Mouse (Mus musculus): ENCODE data around the gene Gpr137. TPM values are rescaled to one million over a fixed set of nuclear protein-coding genes. Genes with fewer than 3 reads are reported as not detected.

Gene Gpr137
- polyA plus RNA-seq, 1 experiment from 2014 or later = 39.7 TPM

- DNase-seq (ENCODE audit: low spot score) = no peak
Measured at GRCm38 (mm10) chr19:6940396-6941351, 1.6 kb downstream of the Gpr137 start.

GRCm38 (mm10) chr19:6939106-6940002 is 2.9 kb downstream of the Gpr137 start:
- ATAC-seq (ENCODE audit: insufficient read depth, low FRiP score, low TSS enrichment) = no peak
- Histone ChIP-seq H3K27me3 (ENCODE audit: control insufficient read depth, insufficient read depth, low read length) (peaks cover 21% of the 10 kb centered on the region), H3K9me3 (ENCODE audit: control insufficient read depth, low read length) (no peaks in the 10 kb centered on the region), H3K9ac (ENCODE audit: low read length) (no peak overlapping the region), H3K4me2 (ENCODE audit: low read depth) (0 out of 2 replicates have a peak overlapping the region, but pooled peaks have one; percentile 9), H3K4me3 (ENCODE audit: low read depth, low read length) (no peak overlapping the region), H3K4me1 (ENCODE audit: control insufficient read depth, insufficient read depth, low read length) (peaks cover 15% of the 10 kb centered on the region), H3K27ac (ENCODE audit: low read depth, low read length) (no peak overlapping the region), H3K36me3 (ENCODE audit: control insufficient read depth, insufficient read depth, low read length) (peaks cover 2% of the 10 kb centered on the region; the same call in 1 of the 2 replicates)
- no peak for DNase-seq (ENCODE audit: low spot score)
- WGBS = 93% methylated on average over 20 of the region's 20 CpGs

More at GRCm38 (mm10) chr19:6940396-6941351, 1.6 kb downstream of the Gpr137 start:
- peak; percentile 15; the same call in 1 of the 2 replicates for ATAC-seq (ENCODE audit: insufficient read depth, low FRiP score, low TSS enrichment)
- peak overlapping the region; percentile 49 for H3K4me3 ChIP-seq (ENCODE audit: low read depth, low read length)
- peaks cover 15% of the 10 kb centered on the region for H3K4me1 ChIP-seq (ENCODE audit: control insufficient read depth, insufficient read depth, low read length)
- peak overlapping the region; percentile 100 for H3K4me2 ChIP-seq (ENCODE audit: low read depth)
- peak overlapping the region; percentile 78; the same call in 1 of the 2 replicates for H3K27ac ChIP-seq (ENCODE audit: low read depth, low read length)
- peaks cover 8% of the 10 kb centered on the region for H3K27me3 ChIP-seq (ENCODE audit: control insufficient read depth, insufficient read depth, low read length)
- H3K9me3 ChIP-seq (ENCODE audit: control insufficient read depth, low read length) = no peaks in the 10 kb centered on the region
- WGBS = 26% methylated on average over 29 of the region's 29 CpGs
- peak overlapping the region; percentile 52 for H3K9ac ChIP-seq (ENCODE audit: low read length)
- H3K36me3 ChIP-seq (ENCODE audit: control insufficient read depth, insufficient read depth, low read length) = peaks cover 2% of the 10 kb centered on the region; the same call in 1 of the 2 replicates

- Histone ChIP-seq H3K4me1 (ENCODE audit: control insufficient read depth, insufficient read depth, low read length) (peaks cover 19% of the 10 kb centered on the region), H3K9ac (ENCODE audit: low read length) (no peak overlapping the region), H3K4me3 (ENCODE audit: low read depth, low read length) (no peak overlapping the region), H3K9me3 (ENCODE audit: control insufficient read depth, low read length) (no peaks in the 10 kb centered on the region), H3K36me3 (ENCODE audit: control insufficient read depth, insufficient read depth, low read length) (peaks cover 2% of the 10 kb centered on the region; the same call in 1 of the 2 replicates), H3K4me2 (ENCODE audit: low read depth) (no peak overlapping the region), H3K27ac (ENCODE audit: low read depth, low read length) (no peak overlapping the region), H3K27me3 (ENCODE audit: control insufficient read depth, insufficient read depth, low read length) (peaks cover 36% of the 10 kb centered on the region)
- WGBS = 81% methylated on average over 16 of the region's 16 CpGs
- no peak for ATAC-seq (ENCODE audit: insufficient read depth, low FRiP score, low TSS enrichment)
- DNase-seq (ENCODE audit: low spot score) = no peak
Measured at GRCm38 (mm10) chr19:6937541-6938465, 4.5 kb downstream of the Gpr137 start.

GRCm38 (mm10) chr19:6936299-6936698 is 6.0 kb downstream of the Gpr137 start:
- no peak overlapping the region for H3K4me2 ChIP-seq (ENCODE audit: low read depth)
- H3K36me3 ChIP-seq (ENCODE audit: control insufficient read depth, insufficient read depth, low read length) = peaks cover 2% of the 10 kb centered on the region; the same call in 1 of the 2 replicates
- WGBS = 29% methylated on average over 3 of the region's 3 CpGs
- H3K27ac ChIP-seq (ENCODE audit: low read depth, low read length) = no peak overlapping the region
- H3K27me3 ChIP-seq (ENCODE audit: control insufficient read depth, insufficient read depth, low read length) = peaks cover 50% of the 10 kb centered on the region
- ATAC-seq (ENCODE audit: insufficient read depth, low FRiP score, low TSS enrichment) (no peak), DNase-seq (ENCODE audit: low spot score) (no peak)
- H3K9ac ChIP-seq (ENCODE audit: low read length) = no peak overlapping the region
- peaks cover 15% of the 10 kb centered on the region for H3K4me1 ChIP-seq (ENCODE audit: control insufficient read depth, insufficient read depth, low read length)
- H3K9me3 ChIP-seq (ENCODE audit: control insufficient read depth, low read length) = no peaks in the 10 kb centered on the region
- H3K4me3 ChIP-seq (ENCODE audit: low read depth, low read length) = no peak overlapping the region

GRCm38 (mm10) chr19:6934195-6934977 is 7.9 kb downstream of the Gpr137 start, which contains the start of gene Kcnk4:
Kcnk4 (minus strand) TSS chr19:6934515.
- DNase-seq (ENCODE audit: low spot score) = no peak
- H3K4me3 ChIP-seq (ENCODE audit: low read depth, low read length) = peak within 1 kb of the TSS; percentile 25
- no peak for ATAC-seq (ENCODE audit: insufficient read depth, low FRiP score, low TSS enrichment)
- H3K4me1 ChIP-seq (ENCODE audit: control insufficient read depth, insufficient read depth, low read length) = peaks cover 10% of the 10 kb centered on the region
- peak within 1 kb of the TSS; percentile 46 for H3K4me2 ChIP-seq (ENCODE audit: low read depth)
- H3K9me3 ChIP-seq (ENCODE audit: control insufficient read depth, low read length) = no peaks in the 10 kb centered on the region
- peaks cover 60% of the 10 kb centered on the region for H3K27me3 ChIP-seq (ENCODE audit: control insufficient read depth, insufficient read depth, low read length)
- WGBS = 8% methylated on average over 22 of the region's 23 CpGs
- H3K9ac ChIP-seq (ENCODE audit: low read length) = peak within 1 kb of the TSS; percentile 18
- H3K36me3 ChIP-seq (ENCODE audit: control insufficient read depth, insufficient read depth, low read length) = peaks cover 2% of the 10 kb centered on the region; the same call in 1 of the 2 replicates
- no peak within 1 kb of the TSS for H3K27ac ChIP-seq (ENCODE audit: low read depth, low read length)

GRCm38 (mm10) chr19:6933436-6934194 is 8.7 kb downstream of the Gpr137 start:
- H3K9ac ChIP-seq (ENCODE audit: low read length) = peak overlapping the region; percentile 18
- no peak overlapping the region for H3K27ac ChIP-seq (ENCODE audit: low read depth, low read length)
- H3K9me3 ChIP-seq (ENCODE audit: control insufficient read depth, low read length) = no peaks in the 10 kb centered on the region
- peaks cover 2% of the 10 kb centered on the region; the same call in 1 of the 2 replicates for H3K36me3 ChIP-seq (ENCODE audit: control insufficient read depth, insufficient read depth, low read length)
- peak overlapping the region; percentile 25 for H3K4me3 ChIP-seq (ENCODE audit: low read depth, low read length)
- 0 out of 2 replicates have a peak, but pooled peaks have one; percentile 31 for ATAC-seq (ENCODE audit: insufficient read depth, low FRiP score, low TSS enrichment)
- 5% methylated on average over 58 of the region's 58 CpGs for WGBS
- peak overlapping the region; percentile 46 for H3K4me2 ChIP-seq (ENCODE audit: low read depth)
- peaks cover 60% of the 10 kb centered on the region for H3K27me3 ChIP-seq (ENCODE audit: control insufficient read depth, insufficient read depth, low read length)
- peaks cover 10% of the 10 kb centered on the region for H3K4me1 ChIP-seq (ENCODE audit: control insufficient read depth, insufficient read depth, low read length)
- peak; percentile 30 for DNase-seq (ENCODE audit: low spot score)

- Histone ChIP-seq H3K36me3 (ENCODE audit: control insufficient read depth, insufficient read depth, low read length) (no peaks in the 10 kb centered on the region; the same call in 1 of the 2 replicates), H3K4me2 (ENCODE audit: low read depth) (no peak overlapping the region; the same call in 1 of the 2 replicates), H3K27ac (ENCODE audit: low read depth, low read length) (no peak overlapping the region), H3K9ac (ENCODE audit: low read length) (no peak overlapping the region; the same call in 1 of the 2 replicates), H3K27me3 (ENCODE audit: control insufficient read depth, insufficient read depth, low read length) (peaks cover 64% of the 10 kb centered on the region), H3K4me1 (ENCODE audit: control insufficient read depth, insufficient read depth, low read length) (peaks cover 10% of the 10 kb centered on the region), H3K9me3 (ENCODE audit: control insufficient read depth, low read length) (no peaks in the 10 kb centered on the region), H3K4me3 (ENCODE audit: low read depth, low read length) (no peak overlapping the region)
- DNase-seq (ENCODE audit: low spot score) = no peak
- no peak for ATAC-seq (ENCODE audit: insufficient read depth, low FRiP score, low TSS enrichment)
- WGBS = 32% methylated on average over 4 of the region's 4 CpGs
Measured at GRCm38 (mm10) chr19:6933102-6933435, 9.2 kb downstream of the Gpr137 start.
